In genomic region chr15:32172988-32173329, GRCm38 (mm10) we compare ENCODE assay signal across 29 mouse cellular contexts. TPM values are rescaled to one million over a fixed set of nuclear protein-coding genes. Genes with fewer than 3 reads are reported as not detected.
A peak's percentile ranks its signal among the peaks of the same experiment; 100 is the strongest.
DNase-seq lines count a peak whose midpoint lies in the region; ATAC-seq and TF ChIP-seq lines count a peak whose summit lies in the region.
"Had no signal": no experiment of that assay in that cellular context is flagged by ENCODE, and none has a peak within 500 bp of the region (broad histone marks: within the 10 kb centered on the region; RNA-seq: fewer than 3 reads in every experiment).

No protein-coding gene starts in this region.

- H3K9ac ChIP-seq in forebrain, embryonic 11.5 days (ENCODE audit: low read length): no peak overlapping the region
- H3K9ac ChIP-seq in forebrain, postnatal 0 days: no peak overlapping the region
- no peak overlapping the region for H3K9ac ChIP-seq in forebrain, embryonic 13.5 days
- H3K9ac ChIP-seq in midbrain, embryonic 13.5 days (replicated peaks): no peak overlapping the region
- H3K9ac ChIP-seq: embryonic facial prominence, embryonic 13.5 days; embryonic facial prominence, embryonic 15.5 days had no signal

- no peak overlapping the region for H3K27ac ChIP-seq in forebrain, embryonic 11.5 days (ENCODE audit: low read depth, low read length)
- no peak overlapping the region for H3K27ac ChIP-seq in forebrain, postnatal 0 days (ENCODE audit: low read depth, low read length)
- H3K27ac ChIP-seq in forebrain, embryonic 13.5 days: peak overlapping the region; percentile 55
- no peak overlapping the region for H3K27ac ChIP-seq in forebrain, embryonic 10.5 days
- H3K27ac ChIP-seq in midbrain, embryonic 13.5 days: no peak overlapping the region
- H3K27ac ChIP-seq in midbrain, embryonic 10.5 days (replicated peaks): no peak overlapping the region
- H3K27ac ChIP-seq: embryonic facial prominence, embryonic 13.5 days; embryonic facial prominence, embryonic 15.5 days had no signal

- H3K4me1 ChIP-seq in forebrain, embryonic 11.5 days (replicated peaks; ENCODE audit: control insufficient read depth, insufficient read depth, low read length): no peaks in the 10 kb centered on the region; the same call in 1 of the 2 replicates
- 0 out of 2 replicates have a peak, but pooled peaks cover 12% of the 10 kb centered on the region for H3K4me1 ChIP-seq in forebrain, postnatal 0 days (ENCODE audit: insufficient read depth)
- peaks cover 30% of the 10 kb centered on the region for H3K4me1 ChIP-seq in forebrain, embryonic 13.5 days
- H3K4me1 ChIP-seq in forebrain, embryonic 10.5 days: peaks cover 20% of the 10 kb centered on the region
- H3K4me1 ChIP-seq in midbrain, embryonic 13.5 days (replicated peaks): peaks cover 19% of the 10 kb centered on the region
- peaks cover 6% of the 10 kb centered on the region for H3K4me1 ChIP-seq in midbrain, embryonic 10.5 days
- H3K4me1 ChIP-seq: embryonic facial prominence, embryonic 15.5 days had no signal

- no peaks in the 10 kb centered on the region for H3K27me3 ChIP-seq in forebrain, embryonic 11.5 days (ENCODE audit: control insufficient read depth, insufficient read depth, low read length)
- no peaks in the 10 kb centered on the region for H3K27me3 ChIP-seq in forebrain, postnatal 0 days (ENCODE audit: insufficient read depth, low read length)
- no peaks in the 10 kb centered on the region for H3K27me3 ChIP-seq in forebrain, embryonic 13.5 days
- H3K27me3 ChIP-seq in forebrain, embryonic 10.5 days (ENCODE audit: poor library complexity, severe bottlenecking): no peaks in the 10 kb centered on the region
- H3K27me3 ChIP-seq in midbrain, embryonic 13.5 days: no peaks in the 10 kb centered on the region
- no peaks in the 10 kb centered on the region for H3K27me3 ChIP-seq in midbrain, embryonic 10.5 days (ENCODE audit: low read depth, poor library complexity, severe bottlenecking)
- H3K27me3 ChIP-seq: CH12.LX; embryonic facial prominence, embryonic 13.5 days; embryonic facial prominence, embryonic 15.5 days had no signal

- no peaks in the 10 kb centered on the region for H3K36me3 ChIP-seq in forebrain, embryonic 11.5 days (ENCODE audit: control insufficient read depth, insufficient read depth, low read length)
- no peaks in the 10 kb centered on the region for H3K36me3 ChIP-seq in forebrain, postnatal 0 days (ENCODE audit: insufficient read depth)
- no peaks in the 10 kb centered on the region for H3K36me3 ChIP-seq in forebrain, embryonic 13.5 days (ENCODE audit: poor library complexity, severe bottlenecking)
- H3K36me3 ChIP-seq in forebrain, embryonic 10.5 days (replicated peaks): no peaks in the 10 kb centered on the region
- no peaks in the 10 kb centered on the region for H3K36me3 ChIP-seq in midbrain, embryonic 13.5 days
- H3K36me3 ChIP-seq in midbrain, embryonic 10.5 days: no peaks in the 10 kb centered on the region
- H3K36me3 ChIP-seq: embryonic facial prominence, embryonic 13.5 days; embryonic facial prominence, embryonic 15.5 days; G1E had no signal

- 36% methylated on average over 2 of the region's 2 CpGs for WGBS in forebrain, embryonic 11.5 days
- 15% methylated on average over 2 of the region's 2 CpGs for WGBS in forebrain, postnatal 0 days
- 17% methylated on average over 2 of the region's 2 CpGs for WGBS in forebrain, embryonic 13.5 days
- 66% methylated on average over 2 of the region's 2 CpGs for WGBS in forebrain, embryonic 10.5 days
- WGBS in midbrain, embryonic 13.5 days: 41% methylated on average over 2 of the region's 2 CpGs
- 76% methylated on average over 2 of the region's 2 CpGs for WGBS in midbrain, embryonic 10.5 days

- TF ChIP-seq CTCF in forebrain, postnatal 0 days (IDR thresholded peaks at IDR 0.05; ENCODE audit: low read depth): no peak

- no peak overlapping the region for H3K4me3 ChIP-seq in forebrain, embryonic 11.5 days (ENCODE audit: low read depth, low read length)
- no peak overlapping the region for H3K4me3 ChIP-seq in forebrain, postnatal 0 days (ENCODE audit: low read depth, low read length)
- H3K4me3 ChIP-seq in forebrain, embryonic 13.5 days: no peak overlapping the region
- H3K4me3 ChIP-seq in forebrain, embryonic 10.5 days: no peak overlapping the region
- no peak overlapping the region for H3K4me3 ChIP-seq in midbrain, embryonic 13.5 days (replicated peaks)
- no peak overlapping the region for H3K4me3 ChIP-seq in midbrain, embryonic 10.5 days
- H3K4me3 ChIP-seq: embryonic facial prominence, embryonic 13.5 days; embryonic facial prominence, embryonic 15.5 days; erythroblast, embryonic 14.5 days had no signal

- no peak for DNase-seq in forebrain, embryonic 11.5 days (ENCODE audit: low spot score)
- no peak for DNase-seq in forebrain, postnatal 0 days
- no peak for DNase-seq in forebrain, embryonic 10.5 days (ENCODE audit: extremely low spot score, low spot score)
- no peak for DNase-seq in midbrain, embryonic 10.5 days (ENCODE audit: low spot score)
- DNase-seq in MN1 (ENCODE audit: low spot score): no peak
- DNase-seq: adrenal gland, adult 2 months; adrenal gland, postnatal 10 days; adrenal gland, postnatal 25 days; B cell, adult 2 months; cerebellum, adult 11 months; cerebellum, adult 18-20 months; cerebellum, adult 8-10 months; cerebellum, adult 9-11 months; cerebellum, postnatal 14 days; cerebellum, postnatal 36 days; embryo, embryonic 11 days had no signal

- no peaks in the 10 kb centered on the region for H3K9me3 ChIP-seq in forebrain, embryonic 11.5 days (ENCODE audit: control insufficient read depth, low read length)
- no peaks in the 10 kb centered on the region for H3K9me3 ChIP-seq in forebrain, postnatal 0 days (ENCODE audit: low read length)
- no peaks in the 10 kb centered on the region for H3K9me3 ChIP-seq in forebrain, embryonic 13.5 days (replicated peaks)
- H3K9me3 ChIP-seq in forebrain, embryonic 10.5 days: no peaks in the 10 kb centered on the region
- H3K9me3 ChIP-seq in midbrain, embryonic 13.5 days: no peaks in the 10 kb centered on the region
- H3K9me3 ChIP-seq in midbrain, embryonic 10.5 days (replicated peaks): no peaks in the 10 kb centered on the region
- H3K9me3 ChIP-seq: embryonic facial prominence, embryonic 13.5 days; embryonic facial prominence, embryonic 15.5 days had no signal

- peak; percentile 42 for ATAC-seq in forebrain, embryonic 11.5 days (replicated peaks; ENCODE audit: low FRiP score)
- no peak for ATAC-seq in forebrain, postnatal 0 days
- ATAC-seq in forebrain, embryonic 13.5 days: peak; percentile 50; the same call in 1 of the 2 replicates
- ATAC-seq in midbrain, embryonic 13.5 days: 0 out of 2 replicates have a peak, but pooled peaks have one; percentile 20
- ATAC-seq: CD4-positive, CD25-positive, alpha-beta regulatory T cell, adult 4 months had no signal

- H3K4me2 ChIP-seq in forebrain, embryonic 11.5 days (ENCODE audit: low read depth, low read length, severe bottlenecking): no peak overlapping the region
- H3K4me2 ChIP-seq in forebrain, postnatal 0 days (ENCODE audit: low read depth): no peak overlapping the region
- no peak overlapping the region for H3K4me2 ChIP-seq in forebrain, embryonic 13.5 days
- no peak overlapping the region for H3K4me2 ChIP-seq in midbrain, embryonic 13.5 days (replicated peaks)
- H3K4me2 ChIP-seq: embryonic facial prominence, embryonic 13.5 days; embryonic facial prominence, embryonic 15.5 days had no signal

RNA-seq across cellular contexts. Expression of gene Tas2r119, which starts 4.1 kb away (rescaled TPM):
- not detected in 2 replicates for polyA plus RNA-seq in forebrain, embryonic 11.5 days (2014; fragmentation: Nextera tagmentation; extraction: Ambion mirVana)
- total RNA-seq in forebrain, postnatal 0 days (2014; rRNA removed): not detected in 2 replicates
- polyA plus RNA-seq in forebrain, postnatal 0 days (2015; fragmentation: Nextera tagmentation; extraction: Ambion mirVana): not detected in 2 replicates
- not detected in 2 replicates for polyA plus RNA-seq in forebrain, embryonic 13.5 days (2015; fragmentation: Nextera tagmentation; extraction: Ambion mirVana)
- not detected in 2 replicates for polyA plus RNA-seq in forebrain, embryonic 10.5 days (2016; fragmentation: Nextera tagmentation; extraction: Ambion mirVana)
- not detected in 2 replicates for polyA plus RNA-seq in midbrain, embryonic 13.5 days (2015; fragmentation: Nextera tagmentation; extraction: Ambion mirVana)
- not detected in 2 replicates for polyA plus RNA-seq in midbrain, embryonic 10.5 days (2016; fragmentation: Nextera tagmentation; extraction: Ambion mirVana)
- total RNA-seq: adrenal gland, adult 2 months; adrenal gland, postnatal 10 days; adrenal gland, postnatal 25 days; adrenal gland, postnatal 4 days; CH12.LX; common myeloid progenitor, adult 5-6 weeks had no signal
- polyA plus RNA-seq: adrenal gland, adult 2 months; brain, embryonic 14.5 days; CD4-positive, CD25-positive, alpha-beta regulatory T cell, adult 4 months; embryonic facial prominence, embryonic 11.5 days; embryonic facial prominence, embryonic 13.5 days; embryonic facial prominence, embryonic 15.5 days; erythroblast, embryonic 14.5 days; frontal cortex, adult 2 months; G1E had no signal
